Mouse (Mus musculus) liver, embryonic 11.5 days (tissue): ENCODE data around the gene Rnps1. TPM values are rescaled to one million over a fixed set of nuclear protein-coding genes. Genes with fewer than 3 reads are reported as not detected.

Experiments
- ATAC-seq: fragments of 200-750 bp; cut with Nextera tagmentation; replicated peaks from 2 replicates; pipeline ENCODE4 v1.8.0; 2017; ENCODE audit warnings: moderate number of reproducible peaks, mild to moderate bottlenecking, moderate TSS enrichment, moderate library complexity; ENCODE audit not compliant: low FRiP score
- DNase-seq: peaks from one replicate; pipeline ENCODE4 v3.0.0-alpha.2; 2017; ENCODE audit warnings: low spot score
- H3K27ac ChIP-seq: fragments of 300-500 bp; sonication (generic); 2 replicates; pipeline ENCODE4 v1.5.1; 2014; ENCODE audit warnings: mild to moderate bottlenecking, low read depth, low read length, control low read depth
- H3K27me3 ChIP-seq: fragments of 300-500 bp; sonication (generic); replicated peaks from 2 replicates; pipeline ENCODE4 v1.6.1; 2014; ENCODE audit warnings: low read length, mixed read lengths; ENCODE audit not compliant: control insufficient read depth, insufficient read depth
- H3K36me3 ChIP-seq: fragments of 300-500 bp; sonication (generic); 2 replicates; pipeline ENCODE4 v1.6.1; 2014; ENCODE audit warnings: mild to moderate bottlenecking, low read length, moderate library complexity, mixed read lengths; ENCODE audit not compliant: control insufficient read depth, insufficient read depth
- H3K4me1 ChIP-seq: fragments of 300-500 bp; sonication (generic); replicated peaks from 2 replicates; pipeline ENCODE4 v1.6.1; 2014; ENCODE audit warnings: low read length, mixed read lengths; ENCODE audit not compliant: control insufficient read depth, insufficient read depth
- H3K4me2 ChIP-seq: fragments of 300-500 bp; sonication (generic); 2 replicates; pipeline ENCODE4 v1.6.1; 2014; ENCODE audit warnings: mild to moderate bottlenecking, control low read depth, moderate library complexity
- H3K4me3 ChIP-seq: fragments of 300-500 bp; sonication (generic); 2 replicates; pipeline ENCODE4 v1.5.1; 2014; ENCODE audit warnings: low read depth, low read length, control low read depth
- H3K9ac ChIP-seq: fragments of 300-500 bp; sonication (generic); 2 replicates; pipeline ENCODE4 v1.6.1; 2014; ENCODE audit warnings: low read depth, low read length, control low read depth
- H3K9me3 ChIP-seq: fragments of 300-500 bp; sonication (generic); 2 replicates; pipeline ENCODE4 v1.6.1; 2016; ENCODE audit warnings: low read length, inconsistent platforms, mixed read lengths; ENCODE audit not compliant: control insufficient read depth
- WGBS: fragments of 180-500 bp; shearing (Covaris S2); extraction: QIAGEN DNeasy Blood & Tissue Kit; methylation state at CpG from one replicate; pipeline ENCODE4 v1.1.7; 2014; 5-methylcytosine and 5-hydroxymethylcytosine counted together
- polyA plus RNA-seq: library from polyadenylated mRNA; unstranded; fragments of >200 nt; fragmentation: Nextera tagmentation; extraction: Ambion mirVana; gene quantifications from 2 replicates; pipeline ENCODE4 v1.2.1, GENCODE M21; 2014

Gene Rnps1
- polyA plus RNA-seq, 1 experiment from 2014 or later = 336 TPM

- Histone ChIP-seq H3K4me1 (no peaks in the 10 kb centered on the region), H3K36me3 (peaks cover 14% of the 10 kb centered on the region), H3K27me3 (no peaks in the 10 kb centered on the region), H3K9me3 (no peaks in the 10 kb centered on the region), H3K4me2 (no peak overlapping the region), H3K27ac (no peak overlapping the region; the same call in 1 of the 2 replicates), H3K4me3 (no peak overlapping the region), H3K9ac (no peak overlapping the region)
- ATAC-seq = no peak
- DNase-seq = no peak
- 68% methylated on average over 8 of the region's 8 CpGs for WGBS
Observed at GRCm38 (mm10) chr17:24391149-24391548, 23.2 kb upstream of the Rnps1 start.

- DNase-seq (no peak), ATAC-seq (no peak)
- Histone ChIP-seq H3K27ac (no peak overlapping the region), H3K27me3 (no peaks in the 10 kb centered on the region), H3K9me3 (no peaks in the 10 kb centered on the region), H3K4me3 (no peak overlapping the region), H3K9ac (no peak overlapping the region), H3K4me1 (no peaks in the 10 kb centered on the region), H3K4me2 (no peak overlapping the region), H3K36me3 (peaks cover 9% of the 10 kb centered on the region; the same call in 1 of the 2 replicates)
- 53% methylated on average over 4 of the region's 4 CpGs for WGBS
Observed at GRCm38 (mm10) chr17:24393527-24393926, 20.8 kb upstream of the Rnps1 start.

GRCm38 (mm10) chr17:24394456-24394855 is 19.9 kb upstream of the Rnps1 start:
- ATAC-seq = no peak

GRCm38 (mm10) chr17:24402371-24402770 is 12.0 kb upstream of the Rnps1 start:
- no peak overlapping the region for H3K9ac ChIP-seq
- no peak overlapping the region for H3K4me3 ChIP-seq
- 70% methylated on average over 3 of the region's 3 CpGs for WGBS
- H3K27ac ChIP-seq = no peak overlapping the region
- H3K4me1 ChIP-seq = no peaks in the 10 kb centered on the region
- no peak for DNase-seq
- no peaks in the 10 kb centered on the region for H3K27me3 ChIP-seq
- ATAC-seq = no peak; the same call in 1 of the 2 replicates
- H3K36me3 ChIP-seq = peaks cover 30% of the 10 kb centered on the region
- H3K4me2 ChIP-seq = no peak overlapping the region
- H3K9me3 ChIP-seq = no peaks in the 10 kb centered on the region

More at GRCm38 (mm10) chr17:24394456-24394855, 19.9 kb upstream of the Rnps1 start:
- 82% methylated on average over 7 of the region's 7 CpGs for WGBS
- Histone ChIP-seq H3K9ac (no peak overlapping the region), H3K36me3 (peaks cover 9% of the 10 kb centered on the region; the same call in 1 of the 2 replicates), H3K27me3 (no peaks in the 10 kb centered on the region), H3K4me3 (no peak overlapping the region), H3K27ac (no peak overlapping the region), H3K9me3 (no peaks in the 10 kb centered on the region), H3K4me2 (no peak overlapping the region), H3K4me1 (no peaks in the 10 kb centered on the region)
- DNase-seq = no peak

- no peaks in the 10 kb centered on the region for H3K9me3 ChIP-seq
- H3K36me3 ChIP-seq = peaks cover 29% of the 10 kb centered on the region
- DNase-seq = no peak
- H3K9ac ChIP-seq = no peak overlapping the region
- WGBS = 89% methylated on average over 12 of the region's 12 CpGs
- H3K4me3 ChIP-seq = no peak overlapping the region
- H3K4me1 ChIP-seq = no peaks in the 10 kb centered on the region
- no peaks in the 10 kb centered on the region for H3K27me3 ChIP-seq
- H3K27ac ChIP-seq = no peak overlapping the region
- ATAC-seq = no peak
- no peak overlapping the region for H3K4me2 ChIP-seq
Observed at GRCm38 (mm10) chr17:24407116-24407803, 7.1 kb upstream of the Rnps1 start.

GRCm38 (mm10) chr17:24413557-24414211 is 681 bp upstream of the Rnps1 start:
- Histone ChIP-seq H3K9me3 (no peaks in the 10 kb centered on the region), H3K27ac (peak overlapping the region; percentile 84), H3K9ac (peak overlapping the region; percentile 71), H3K4me2 (peak overlapping the region; percentile 63), H3K36me3 (peaks cover 20% of the 10 kb centered on the region), H3K4me3 (peak overlapping the region; percentile 72), H3K4me1 (peaks cover 19% of the 10 kb centered on the region), H3K27me3 (no peaks in the 10 kb centered on the region)
- DNase-seq (peak; percentile 46), ATAC-seq (peak; percentile 28)
- 17% methylated on average over 22 of the region's 22 CpGs for WGBS

- WGBS = under 1% methylated on average over 21 of the region's 21 CpGs
- H3K4me1 ChIP-seq = peaks cover 19% of the 10 kb centered on the region
Observed at GRCm38 (mm10) chr17:24415011-24415410, 646 bp downstream of the Rnps1 start.

GRCm38 (mm10) chr17:24416051-24416652 is 1.8 kb downstream of the Rnps1 start:
- H3K4me1 ChIP-seq = peaks cover 19% of the 10 kb centered on the region
- no peaks in the 10 kb centered on the region for H3K9me3 ChIP-seq
- no peak for ATAC-seq
- DNase-seq = no peak
- peak overlapping the region; percentile 72 for H3K4me3 ChIP-seq
- H3K27me3 ChIP-seq = no peaks in the 10 kb centered on the region
- no peak overlapping the region for H3K27ac ChIP-seq
- peaks cover 34% of the 10 kb centered on the region for H3K36me3 ChIP-seq
- 86% methylated on average over 3 of the region's 3 CpGs for whole genome bisulfite sequencing
- peak overlapping the region; percentile 89 for H3K9ac ChIP-seq
- H3K4me2 ChIP-seq = peak overlapping the region; percentile 84

More at GRCm38 (mm10) chr17:24415011-24415410, 646 bp downstream of the Rnps1 start:
- no peak for DNase-seq
- ATAC-seq = no peak
- peak overlapping the region; percentile 89 for H3K9ac ChIP-seq
- peaks cover 29% of the 10 kb centered on the region for H3K36me3 ChIP-seq
- H3K27ac ChIP-seq = peak overlapping the region; percentile 79
- H3K27me3 ChIP-seq = no peaks in the 10 kb centered on the region
- H3K9me3 ChIP-seq = no peaks in the 10 kb centered on the region
- peak overlapping the region; percentile 72 for H3K4me3 ChIP-seq
- H3K4me2 ChIP-seq = peak overlapping the region; percentile 84
